Mouse (Mus musculus): ENCODE data around the gene Lin28a.
A peak's percentile ranks its signal among the peaks of the same experiment; 100 is the strongest.

DNA sequence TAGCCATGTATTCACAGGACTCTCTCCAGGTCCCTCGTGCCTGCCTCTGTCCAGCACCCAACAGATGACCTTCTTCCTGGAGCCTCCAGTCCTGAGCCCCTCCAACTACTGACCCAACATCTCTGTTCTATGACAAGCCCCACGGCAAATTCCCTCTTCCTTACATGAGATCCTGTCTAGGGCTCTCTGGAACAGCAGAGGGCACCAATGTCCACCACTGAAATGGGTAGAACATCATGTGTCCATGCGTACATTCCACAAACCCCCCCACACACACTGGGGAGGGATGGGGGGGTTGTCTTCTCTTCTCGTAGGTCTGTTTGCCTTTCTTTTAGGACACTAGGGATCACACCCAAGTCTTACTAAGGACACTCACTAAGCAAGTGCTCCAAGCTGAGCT, 28.6 kb downstream of the Lin28a start:
- TF ChIP-seq POLR2A (IDR thresholded peaks at IDR 0.05; ENCODE audit: low read depth, low read length) (no peak), CTCF (conservative IDR thresholded peaks at IDR 0.05; ENCODE audit: insufficient read depth, insufficient read length, low read depth, low read length) (peak; percentile 41; the same call in 1 of the 2 replicates)

Measured in kidney, adult 2 months (tissue).